Mouse (Mus musculus) neural tube, embryonic 11.5 days (tissue): ENCODE measurements around the gene Foxk2. TPM values are rescaled to one million over a fixed set of nuclear protein-coding genes. Genes with fewer than 3 reads are reported as not detected.

Experiments used
- ATAC-seq: fragments of 200-750 bp; cut with Nextera tagmentation; 2 replicates; pipeline ENCODE4 v1.8.0; 2017; ENCODE audit warnings: moderate number of reproducible peaks, mild to moderate bottlenecking, moderate TSS enrichment, moderate library complexity; ENCODE audit not compliant: insufficient read depth, low FRiP score, low TSS enrichment
- DNase-seq: peaks from one replicate; pipeline ENCODE4 v3.0.0-alpha.2; 2015; ENCODE audit warnings: low spot score
- H3K27ac ChIP-seq: fragments of 300-500 bp; sonication (generic); 2 replicates; pipeline ENCODE4 v1.5.1; 2014; ENCODE audit warnings: low read depth, mild to moderate bottlenecking, low read length
- H3K27me3 ChIP-seq: fragments of 300-500 bp; sonication (generic); 2 replicates; pipeline ENCODE4 v1.6.1; 2014; ENCODE audit warnings: mild to moderate bottlenecking, low read length, mixed read lengths; ENCODE audit not compliant: control insufficient read depth, insufficient read depth
- H3K36me3 ChIP-seq: fragments of 300-500 bp; sonication (generic); 2 replicates; pipeline ENCODE4 v1.6.1; 2014; ENCODE audit warnings: mild to moderate bottlenecking, low read length, moderate library complexity, mixed read lengths; ENCODE audit not compliant: control insufficient read depth, insufficient read depth
- H3K4me1 ChIP-seq: fragments of 300-500 bp; sonication (generic); 2 replicates; pipeline ENCODE4 v1.6.1; 2014; ENCODE audit warnings: low read length, mixed read lengths; ENCODE audit not compliant: control insufficient read depth, insufficient read depth
- H3K4me2 ChIP-seq: fragments of 300-500 bp; sonication (generic); 2 replicates; pipeline ENCODE4 v1.6.1; 2014; ENCODE audit warnings: low read depth, mild to moderate bottlenecking, moderate library complexity
- H3K4me3 ChIP-seq: fragments of 300-500 bp; sonication (generic); 2 replicates; pipeline ENCODE4 v1.5.1; 2014; ENCODE audit warnings: low read depth, low read length
- H3K9ac ChIP-seq: fragments of 300-500 bp; sonication (generic); 2 replicates; pipeline ENCODE4 v1.6.1; 2014; ENCODE audit warnings: mild to moderate bottlenecking, low read length
- H3K9me3 ChIP-seq: fragments of 300-500 bp; sonication (generic); 2 replicates; pipeline ENCODE4 v1.6.1; 2016; ENCODE audit warnings: low read length; ENCODE audit not compliant: control insufficient read depth
- WGBS: fragments of 180-500 bp; shearing (Covaris S2); extraction: QIAGEN DNeasy Blood & Tissue Kit; methylation state at CpG from one replicate; pipeline ENCODE4 v1.1.7; 2014; 5-methylcytosine and 5-hydroxymethylcytosine counted together
- polyA plus RNA-seq: library from polyadenylated mRNA; unstranded; fragments of >200 nt; fragmentation: Nextera tagmentation; extraction: Ambion mirVana; gene quantifications from 2 replicates; pipeline ENCODE4 v1.2.1, GENCODE M21; 2014

Foxk2 gene
- polyA plus RNA-seq, 1 experiment from 2014 or later: 20.6 TPM

- Histone ChIP-seq H3K27me3 (no peaks in the 10 kb centered on the region), H3K4me2 (peak overlapping the region; percentile 87), H3K9ac (peak overlapping the region; percentile 97), H3K4me1 (peaks cover 8% of the 10 kb centered on the region; the same call in 1 of the 2 replicates), H3K27ac (peak overlapping the region; percentile 83), H3K36me3 (no peaks in the 10 kb centered on the region; the same call in 1 of the 2 replicates), H3K9me3 (no peaks in the 10 kb centered on the region), H3K4me3 (peak overlapping the region; percentile 98)
- WGBS: under 1% methylated on average over 47 of the region's 60 CpGs
- ATAC-seq (0 out of 2 replicates have a peak, but pooled peaks have one; percentile 5), DNase-seq (peak; percentile 29)
Observed at GRCm38 (mm10) chr11:121260211-121260906, 569 bp downstream of the Foxk2 start.

- 61% methylated on average over 2 of the region's 2 CpGs for WGBS
- H3K9me3 ChIP-seq: no peaks in the 10 kb centered on the region
- no peak for DNase-seq
- peak overlapping the region; percentile 98 for H3K4me3 ChIP-seq
- H3K4me1 ChIP-seq: peaks cover 8% of the 10 kb centered on the region; the same call in 1 of the 2 replicates
- H3K27me3 ChIP-seq: no peaks in the 10 kb centered on the region
- H3K9ac ChIP-seq: peak overlapping the region; percentile 97
- peak overlapping the region; percentile 87 for H3K4me2 ChIP-seq
- ATAC-seq: no peak
- H3K36me3 ChIP-seq: no peaks in the 10 kb centered on the region; the same call in 1 of the 2 replicates
- no peak overlapping the region for H3K27ac ChIP-seq
Observed at GRCm38 (mm10) chr11:121261074-121261473, 1.3 kb downstream of the Foxk2 start.

GRCm38 (mm10) chr11:121277516-121277915 is 17.7 kb downstream of the Foxk2 start:
- no peak overlapping the region for H3K27ac ChIP-seq
- WGBS: 89% methylated on average over 8 of the region's 8 CpGs
- H3K4me3 ChIP-seq: no peak overlapping the region
- H3K27me3 ChIP-seq: no peaks in the 10 kb centered on the region
- H3K4me2 ChIP-seq: no peak overlapping the region
- DNase-seq (no peak), ATAC-seq (no peak)
- H3K9me3 ChIP-seq: no peaks in the 10 kb centered on the region
- H3K9ac ChIP-seq: no peak overlapping the region
- H3K36me3 ChIP-seq: no peaks in the 10 kb centered on the region
- H3K4me1 ChIP-seq: no peaks in the 10 kb centered on the region

GRCm38 (mm10) chr11:121278011-121278410 is 18.2 kb downstream of the Foxk2 start:
- Histone ChIP-seq H3K4me1 (no peaks in the 10 kb centered on the region), H3K9ac (no peak overlapping the region), H3K27me3 (no peaks in the 10 kb centered on the region), H3K4me2 (no peak overlapping the region), H3K27ac (no peak overlapping the region), H3K4me3 (no peak overlapping the region), H3K9me3 (no peaks in the 10 kb centered on the region), H3K36me3 (no peaks in the 10 kb centered on the region)
- WGBS: 90% methylated on average over 3 of the region's 3 CpGs
- ATAC-seq: no peak
- DNase-seq: no peak

- WGBS: 84% methylated on average over 6 of the region's 6 CpGs
- Histone ChIP-seq H3K27me3 (no peaks in the 10 kb centered on the region), H3K27ac (no peak overlapping the region), H3K4me1 (no peaks in the 10 kb centered on the region), H3K9ac (no peak overlapping the region), H3K36me3 (peaks cover 5% of the 10 kb centered on the region; the same call in 1 of the 2 replicates), H3K4me2 (no peak overlapping the region), H3K9me3 (no peaks in the 10 kb centered on the region), H3K4me3 (no peak overlapping the region)
- DNase-seq: no peak
- ATAC-seq: no peak
Observed at GRCm38 (mm10) chr11:121282911-121283310, 23.1 kb downstream of the Foxk2 start.

GRCm38 (mm10) chr11:121289859-121290258 is 30.1 kb downstream of the Foxk2 start:
- Histone ChIP-seq H3K9ac (no peak overlapping the region), H3K27me3 (no peaks in the 10 kb centered on the region), H3K4me1 (no peaks in the 10 kb centered on the region), H3K27ac (no peak overlapping the region), H3K36me3 (peaks cover 9% of the 10 kb centered on the region; the same call in 1 of the 2 replicates), H3K9me3 (no peaks in the 10 kb centered on the region), H3K4me2 (no peak overlapping the region), H3K4me3 (no peak overlapping the region)
- 97% methylated on average over 3 of the region's 3 CpGs for WGBS
- DNase-seq (no peak), ATAC-seq (no peak)

- DNase-seq (no peak), ATAC-seq (no peak)
- Histone ChIP-seq H3K4me2 (no peak overlapping the region), H3K4me3 (no peak overlapping the region), H3K36me3 (peaks cover 14% of the 10 kb centered on the region), H3K27ac (no peak overlapping the region), H3K9me3 (no peaks in the 10 kb centered on the region), H3K4me1 (no peaks in the 10 kb centered on the region), H3K9ac (no peak overlapping the region), H3K27me3 (no peaks in the 10 kb centered on the region)
- 97% methylated on average over 5 of the region's 5 CpGs for WGBS
Observed at GRCm38 (mm10) chr11:121294771-121295170, 35.0 kb downstream of the Foxk2 start.

GRCm38 (mm10) chr11:121298493-121298892 is 38.7 kb downstream of the Foxk2 start:
- 89% methylated on average over 8 of the region's 8 CpGs for WGBS
- Histone ChIP-seq H3K9me3 (no peaks in the 10 kb centered on the region), H3K4me1 (no peaks in the 10 kb centered on the region), H3K4me2 (no peak overlapping the region), H3K27ac (no peak overlapping the region), H3K36me3 (peaks cover 21% of the 10 kb centered on the region), H3K27me3 (no peaks in the 10 kb centered on the region), H3K9ac (no peak overlapping the region), H3K4me3 (no peak overlapping the region)
- DNase-seq (no peak), ATAC-seq (no peak)

- Histone ChIP-seq H3K9me3 (no peaks in the 10 kb centered on the region), H3K4me2 (no peak overlapping the region), H3K4me1 (no peaks in the 10 kb centered on the region), H3K27ac (no peak overlapping the region), H3K36me3 (peaks cover 23% of the 10 kb centered on the region), H3K9ac (no peak overlapping the region), H3K4me3 (no peak overlapping the region), H3K27me3 (no peaks in the 10 kb centered on the region)
- WGBS: 90% methylated on average over 9 of the region's 9 CpGs
- DNase-seq (no peak), ATAC-seq (no peak)
Observed at GRCm38 (mm10) chr11:121300265-121300664, 40.5 kb downstream of the Foxk2 start.
